Mouse (Mus musculus) kidney, postnatal 25 days (tissue): ENCODE results near the gene Pfkfb2.
"Not testable (repeated sequence)": the region's sequence is repeated elsewhere in the genome, so short reads cannot be mapped to it uniquely, and the experiment has no call there.

Source experiments
- DNase-seq, 2 experiments: peaks; one replicate each; pipeline ENCODE4 v3.0.0; 2021; ENCODE audit warnings: mixed read lengths in 2 of 2

The Pfkfb2 gene

GRCm38 (mm10) chr1:130681656-130682413 lies 47.2 kb downstream of the Pfkfb2 start:
- DNase-seq: no peak

- DNase-seq: no peak
Measured at GRCm38 (mm10) chr1:130681075-130681474, 48.0 kb downstream of the Pfkfb2 start.

DNA sequence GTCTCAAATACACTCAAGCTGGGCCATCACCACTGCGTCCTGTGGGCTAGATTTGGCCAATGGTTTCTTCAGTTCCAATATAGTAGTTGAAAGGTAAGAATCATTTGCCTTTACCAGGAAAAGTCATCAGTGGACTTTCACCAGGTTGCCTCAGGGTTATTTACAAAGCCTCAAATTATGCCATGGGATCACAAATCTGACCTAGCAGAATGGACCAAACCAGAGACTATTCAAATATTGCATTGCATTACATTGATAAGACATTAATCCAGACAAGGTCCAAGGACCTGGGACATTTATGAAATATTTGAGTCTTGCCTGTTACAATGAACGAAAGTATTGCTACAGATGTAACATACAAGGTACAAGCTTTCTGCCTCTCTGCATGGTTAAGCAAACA lies 50.5 kb downstream of the Pfkfb2 start:
- no peak for DNase-seq

- DNase-seq: not testable (repeated sequence)
Measured at GRCm38 (mm10) chr1:130663576-130663975, 65.5 kb downstream of the Pfkfb2 start.

DNA sequence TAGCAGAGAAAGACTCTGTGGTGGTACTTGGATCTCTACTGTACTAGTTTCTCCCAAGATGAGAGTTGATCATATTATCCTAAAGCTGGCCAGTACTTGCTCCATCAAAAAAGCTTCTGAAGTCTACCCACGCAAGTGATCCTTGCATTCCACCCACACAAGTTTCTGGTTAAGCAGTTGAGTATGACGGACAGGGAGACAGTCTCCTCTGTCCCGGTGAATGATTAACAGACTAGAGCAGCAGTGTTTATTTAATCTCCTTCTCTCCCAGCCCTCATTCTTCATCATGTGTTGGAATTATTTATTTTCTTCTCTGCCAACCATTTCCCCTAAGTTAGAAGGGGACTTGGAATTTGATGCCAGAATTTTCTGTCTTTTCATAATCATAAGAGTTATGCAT lies 67.6 kb downstream of the Pfkfb2 start, which contains the start of gene C4bp:
C4bp (minus strand) TSS at position 179 of the 400 bp plus-strand sequence.
- DNase-seq: peak in 1 of 2 experiments; percentile 6

GRCm38 (mm10) chr1:130659641-130660040 lies 69.4 kb downstream of the Pfkfb2 start:
- DNase-seq: not testable (repeated sequence)

DNA sequence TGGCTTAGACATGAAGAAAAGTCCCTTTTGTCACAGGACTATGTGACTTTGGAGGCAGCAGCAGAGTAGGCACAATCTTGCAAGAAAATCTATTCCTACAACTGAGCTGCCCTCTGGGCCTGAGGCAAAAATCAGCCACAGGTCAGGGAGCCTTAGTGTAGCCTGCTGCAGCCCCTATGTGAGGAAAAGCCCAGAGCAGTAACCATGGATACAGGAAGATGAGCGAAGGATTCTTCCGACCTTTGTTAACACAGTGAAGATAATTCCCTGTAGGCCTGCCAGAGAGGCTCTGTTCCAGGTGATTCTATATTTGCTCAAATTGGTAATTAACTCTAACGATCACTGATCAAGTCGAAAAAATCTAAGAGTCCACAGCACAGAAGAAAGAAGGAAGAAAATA lies 85.0 kb downstream of the Pfkfb2 start:
- DNase-seq: no peak

- no peak for DNase-seq
Measured at GRCm38 (mm10) chr1:130640967-130641366, 88.1 kb downstream of the Pfkfb2 start.
